Mouse (Mus musculus) heart, adult 9 months (tissue): Measurements from ENCODE around the gene Filip1l.

ENCODE experiments used
- DNase-seq, 2 experiments: peaks; one replicate each; pipeline ENCODE4 v3.0.0; 2022; ENCODE audit warnings: low spot score in 2 of 2

The Filip1l gene

GRCm38 (mm10) chr16:57396249-57396648 lies 43.4 kb downstream of the Filip1l start:
- no peak for DNase-seq

GRCm38 (mm10) chr16:57397845-57398244 lies 45.0 kb downstream of the Filip1l start:
- no peak for DNase-seq

- peak in 1 of 2 experiments; percentile 76 for DNase-seq
Observed at GRCm38 (mm10) chr16:57398387-57399214, 45.7 kb downstream of the Filip1l start.

- DNase-seq: no peak
Observed at GRCm38 (mm10) chr16:57399566-57399965, 46.7 kb downstream of the Filip1l start.

- no peak for DNase-seq
Observed at GRCm38 (mm10) chr16:57401702-57402101, 48.8 kb downstream of the Filip1l start.

GRCm38 (mm10) chr16:57402910-57403309 lies 50.0 kb downstream of the Filip1l start:
- no peak for DNase-seq

- no peak for DNase-seq
Observed at GRCm38 (mm10) chr16:57403825-57404224, 50.9 kb downstream of the Filip1l start.

GRCm38 (mm10) chr16:57412766-57413165 lies 59.9 kb downstream of the Filip1l start:
- DNase-seq: no peak

- no peak for DNase-seq
Observed at GRCm38 (mm10) chr16:57416049-57416448, 63.2 kb downstream of the Filip1l start.

GRCm38 (mm10) chr16:57417017-57417416 lies 64.1 kb downstream of the Filip1l start:
- DNase-seq: no peak

GRCm38 (mm10) chr16:57417955-57418354 lies 65.1 kb downstream of the Filip1l start:
- no peak for DNase-seq

- DNase-seq: peak; percentile 56 to 60
Observed at GRCm38 (mm10) chr16:57419332-57419731, 66.4 kb downstream of the Filip1l start.

GRCm38 (mm10) chr16:57419881-57420280 lies 67.0 kb downstream of the Filip1l start:
- peak in 1 of 2 experiments; percentile 26 for DNase-seq

- DNase-seq: peak; percentile 80 to 90
Observed at GRCm38 (mm10) chr16:57420773-57421556, 68.1 kb downstream of the Filip1l start.

- DNase-seq: no peak
Observed at GRCm38 (mm10) chr16:57421680-57422417, 69.0 kb downstream of the Filip1l start.

- DNase-seq: no peak
Observed at GRCm38 (mm10) chr16:57423001-57423800, 70.3 kb downstream of the Filip1l start.

GRCm38 (mm10) chr16:57426680-57427079 lies 73.8 kb downstream of the Filip1l start:
- DNase-seq: no peak

- DNase-seq: peak; percentile 73 to 84
Observed at GRCm38 (mm10) chr16:57427516-57428285, 74.8 kb downstream of the Filip1l start.

GRCm38 (mm10) chr16:57428977-57429376 lies 76.1 kb downstream of the Filip1l start:
- DNase-seq: no peak

GRCm38 (mm10) chr16:57431294-57431693 lies 78.4 kb downstream of the Filip1l start:
- DNase-seq: no peak
